Mouse (Mus musculus): ENCODE results near the gene 2410004B18Rik.
A peak's percentile ranks its signal among the peaks of the same experiment; 100 is the strongest.
"Not testable (repeated sequence)": the region's sequence is repeated elsewhere in the genome, so short reads cannot be mapped to it uniquely, and the experiment has no call there.

The 2410004B18Rik gene

DNA sequence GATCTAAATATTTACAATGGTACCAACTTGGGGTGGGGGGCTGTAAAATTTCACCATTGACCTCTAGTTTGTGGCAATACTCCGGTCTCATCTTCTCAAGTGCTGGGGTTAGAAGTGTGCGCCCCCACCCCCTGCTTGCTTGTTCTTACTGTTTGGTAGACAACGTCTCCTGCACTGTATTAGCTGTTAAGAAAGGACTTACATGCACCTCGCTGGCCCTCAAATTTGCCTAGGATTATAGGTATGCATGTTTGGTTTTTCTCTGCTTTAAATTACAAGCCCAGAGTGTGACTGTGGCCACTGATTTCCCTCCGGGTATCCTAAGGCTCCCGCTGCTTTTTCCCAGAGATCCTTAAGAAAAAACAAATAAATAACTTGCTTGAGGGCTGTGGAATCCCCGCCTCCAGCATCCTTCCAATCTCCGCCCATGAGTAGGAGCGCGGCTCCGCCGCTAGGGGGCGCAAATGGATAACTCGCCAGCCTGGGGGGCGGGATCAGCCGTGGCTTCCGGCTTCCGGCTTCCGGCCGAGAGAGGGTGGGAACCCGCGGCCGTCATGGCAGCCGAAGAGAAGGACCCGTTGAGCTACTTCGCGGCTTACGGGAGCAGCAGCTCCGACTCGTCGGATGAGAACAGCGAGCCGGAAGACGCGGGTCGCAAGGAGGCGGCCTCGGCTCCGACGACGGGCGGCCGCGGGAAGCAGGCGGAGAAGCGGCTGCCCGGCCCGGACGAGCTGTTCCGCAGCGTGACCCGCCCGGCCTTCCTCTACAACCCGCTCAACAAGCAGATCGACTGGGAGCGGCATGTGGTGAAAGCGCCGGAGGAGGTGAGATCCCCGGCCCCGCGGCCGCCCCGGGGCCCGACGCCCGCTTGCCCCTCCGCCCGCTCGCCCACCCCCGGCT lies at the start of gene 2410004B18Rik:
Gene 2410004B18Rik (plus strand): TSS at position 510 of the 900 bp plus-strand sequence.
- peak; percentile 85 to 91 for DNase-seq (ENCODE audit: low spot score in 2 of 2)

DNA sequence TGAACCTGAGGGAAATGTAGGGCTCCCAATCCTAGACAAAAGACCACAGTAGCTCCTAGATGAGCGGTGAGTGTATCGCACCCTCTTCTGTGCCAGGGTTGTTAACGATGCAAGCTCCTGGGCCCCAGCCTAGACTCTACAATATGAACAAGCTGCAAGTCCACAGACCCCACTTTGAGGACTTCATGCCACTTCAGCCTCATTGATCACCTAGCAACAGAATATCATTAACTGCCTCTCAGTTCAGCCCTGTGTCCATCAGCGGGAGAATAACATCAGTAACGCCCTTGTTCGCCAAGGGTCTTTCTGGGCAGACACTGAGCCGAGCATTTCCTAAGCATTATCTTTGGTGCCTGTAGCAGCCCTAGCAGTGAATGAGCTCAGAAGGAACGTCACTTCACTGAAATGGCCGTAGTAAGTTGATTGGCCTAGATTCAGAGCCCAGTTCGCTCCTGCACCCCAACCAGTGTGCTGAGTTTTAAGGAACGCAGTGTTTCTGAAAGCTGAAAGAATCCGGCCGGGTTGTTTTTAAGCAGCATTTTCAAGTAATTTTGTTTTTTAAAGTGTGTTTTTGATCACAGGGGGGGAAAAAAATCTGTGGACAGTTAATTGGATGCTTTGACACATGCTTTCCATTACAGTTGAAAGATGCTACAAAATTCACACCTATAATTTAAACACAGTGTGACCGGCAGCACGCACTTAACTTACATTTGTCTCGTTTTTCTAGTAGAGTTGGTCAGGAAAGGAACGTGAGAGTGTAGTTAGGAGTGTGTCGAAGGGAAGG lies 47.3 kb upstream of the 2410004B18Rik start:
- no peak for DNase-seq (ENCODE audit: low spot score in 2 of 2)

DNA sequence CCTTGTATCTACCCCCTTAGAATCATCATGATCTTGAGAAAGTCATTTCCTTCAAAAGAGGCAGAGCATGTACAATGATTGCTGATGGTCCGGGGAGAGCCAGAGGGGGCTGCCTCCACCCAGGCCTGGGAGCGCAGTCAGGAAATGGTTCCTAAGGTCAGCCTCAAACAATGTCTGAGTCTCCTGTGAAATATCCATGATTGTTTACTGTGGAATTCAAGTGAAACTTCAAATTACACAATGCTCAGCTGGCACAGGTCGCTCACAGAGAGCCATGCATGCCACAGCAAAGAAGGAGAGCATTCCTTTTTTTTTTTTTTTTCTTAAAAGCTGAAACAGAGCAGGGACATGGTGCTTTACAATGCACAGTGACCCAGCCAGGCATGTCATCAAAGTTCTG lies 45.4 kb upstream of the 2410004B18Rik start:
- DNase-seq (ENCODE audit: low spot score in 2 of 2): no peak

DNA sequence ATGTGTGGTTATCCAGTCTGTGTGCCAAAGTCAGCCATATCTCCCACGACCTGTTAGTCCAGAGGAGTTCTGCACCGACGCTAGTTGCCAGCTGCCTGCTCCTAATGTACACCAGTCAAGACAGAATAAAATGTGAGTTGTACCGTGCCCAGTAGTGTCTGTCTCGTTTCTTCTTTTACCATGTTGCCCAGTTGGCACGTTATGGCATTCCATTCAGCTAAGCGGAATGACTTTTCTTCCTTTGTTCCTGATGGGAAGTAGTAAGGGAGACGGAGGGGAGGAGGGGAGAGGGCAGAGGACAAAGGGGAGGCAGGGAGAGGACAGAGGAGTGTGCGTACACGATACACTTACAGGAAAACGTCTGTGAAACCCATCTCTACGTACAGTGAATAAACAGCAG lies 43.7 kb upstream of the 2410004B18Rik start:
- no peak for DNase-seq (ENCODE audit: low spot score in 2 of 2)

DNA sequence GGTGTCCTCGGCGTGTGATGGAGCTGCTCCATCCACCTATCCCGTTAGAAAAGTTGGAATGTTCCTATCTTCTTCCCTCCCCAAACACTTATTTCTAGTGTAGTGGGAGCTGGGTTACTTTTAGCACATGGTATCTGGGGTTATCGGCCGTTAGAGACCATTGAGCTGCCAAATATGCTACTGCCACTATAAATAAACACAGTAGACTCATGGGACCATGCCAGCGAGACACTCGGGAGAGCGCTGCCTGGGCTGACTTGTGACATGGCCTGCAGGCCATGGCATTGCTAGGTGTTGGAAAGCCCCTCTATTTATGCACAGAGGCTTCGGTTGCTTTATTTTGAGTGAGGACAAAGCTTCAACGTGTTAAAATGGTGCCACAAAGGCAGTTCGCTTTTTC lies 40.1 kb upstream of the 2410004B18Rik start:
- no peak for DNase-seq (ENCODE audit: low spot score in 2 of 2)

DNA sequence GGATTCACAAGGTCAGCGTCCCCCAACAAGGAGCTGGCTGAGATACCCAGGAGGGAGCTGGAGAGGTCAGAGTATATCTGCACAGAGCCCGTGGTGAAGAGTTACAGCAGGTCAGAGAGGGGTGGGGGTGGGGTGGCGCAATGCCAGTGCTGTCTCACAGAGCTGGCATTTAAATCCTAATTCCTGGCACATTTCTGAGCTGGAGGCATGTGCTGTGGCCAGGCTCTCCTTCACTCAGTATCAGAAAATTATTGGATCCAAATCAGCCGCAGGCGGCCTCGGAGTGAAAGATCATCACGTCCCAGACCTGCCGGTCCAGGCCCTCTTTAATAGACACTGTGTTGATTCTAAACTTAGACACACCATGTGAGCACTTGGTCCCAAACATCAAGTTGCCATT lies 38.0 kb upstream of the 2410004B18Rik start:
- DNase-seq (ENCODE audit: low spot score in 2 of 2): no peak

DNA sequence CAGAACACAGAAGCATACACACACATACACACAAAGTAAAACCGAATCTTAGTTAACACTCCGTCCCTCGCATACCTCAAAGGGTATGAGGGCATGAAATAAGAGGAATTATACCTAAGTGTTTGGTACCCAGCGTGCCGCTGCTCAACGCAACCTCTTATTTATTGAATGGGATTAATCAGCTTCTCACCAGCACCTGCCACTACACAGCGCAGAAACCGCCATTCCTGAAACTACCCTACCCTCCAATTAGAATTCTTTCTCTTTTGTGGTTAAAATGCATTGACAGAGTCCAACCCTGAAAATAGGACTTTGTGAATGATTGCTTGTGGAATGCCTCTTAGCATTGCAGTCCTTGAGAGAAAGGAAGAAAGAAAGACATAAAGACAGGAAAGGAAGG lies 34.3 kb upstream of the 2410004B18Rik start:
- DNase-seq (ENCODE audit: low spot score in 2 of 2): no peak

DNA sequence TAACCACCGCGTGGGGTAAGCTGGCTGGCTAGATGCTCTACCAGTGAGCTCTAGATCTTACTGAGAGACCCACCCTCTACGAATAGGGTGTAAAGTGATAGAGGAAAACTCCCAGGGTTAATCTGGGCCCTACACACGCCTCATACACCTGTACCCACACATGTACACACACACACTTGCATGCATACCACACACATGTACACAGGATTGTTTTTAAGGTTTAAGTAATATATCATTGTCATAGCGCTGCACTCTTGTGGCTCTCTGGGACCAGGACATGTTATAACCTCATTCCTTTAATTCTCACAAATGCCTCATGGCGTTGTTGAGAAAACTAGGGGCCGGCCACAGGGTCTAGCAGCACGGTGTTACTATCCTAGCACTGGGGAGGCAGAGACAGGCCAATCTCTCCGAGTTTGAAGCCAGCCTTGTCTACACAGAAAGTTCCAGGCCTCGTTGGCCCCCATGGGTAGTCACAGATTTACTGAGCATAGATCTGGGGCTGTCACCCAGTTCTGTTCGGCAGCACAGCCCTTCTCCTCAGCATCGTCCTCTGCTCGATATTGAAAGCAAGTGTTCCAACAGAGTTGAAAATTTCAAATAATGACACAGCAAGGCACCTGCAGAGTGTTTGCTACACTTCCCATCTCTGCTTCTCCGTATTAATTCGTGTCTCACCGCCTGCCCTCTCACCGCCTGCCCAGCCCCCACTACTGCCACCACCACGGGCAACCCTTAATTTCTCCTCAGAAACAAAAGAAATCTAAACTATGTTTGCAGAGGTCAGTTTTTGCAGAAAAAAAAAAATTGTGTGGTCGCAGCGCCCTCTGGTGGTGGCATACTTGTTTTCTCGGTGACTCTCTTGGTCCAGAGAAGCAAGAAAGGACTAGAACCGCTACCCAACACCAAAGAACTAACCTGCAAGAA lies 32.7 kb upstream of the 2410004B18Rik start:
- peak in 1 of 2 experiments; percentile 30 for DNase-seq (ENCODE audit: low spot score in 2 of 2)

DNA sequence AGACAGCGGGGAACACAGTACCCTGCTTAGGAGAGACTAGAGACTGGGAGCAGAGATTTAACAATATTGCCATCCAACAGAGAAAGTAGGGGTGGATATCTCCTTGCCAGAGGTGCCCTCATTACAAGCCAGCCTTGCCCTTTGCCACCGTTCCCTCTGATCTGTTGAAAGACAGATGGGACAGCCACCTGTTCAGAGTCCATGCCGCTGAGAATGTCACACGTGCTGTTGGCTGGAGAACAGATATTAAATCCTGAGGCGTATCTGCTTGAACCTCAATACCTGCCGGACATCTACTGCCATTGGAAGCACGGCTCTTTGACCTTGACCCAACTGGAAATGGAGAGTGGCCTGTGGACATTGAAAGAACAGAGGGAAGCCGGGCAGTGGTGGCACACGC lies 31.2 kb upstream of the 2410004B18Rik start:
- no peak for DNase-seq (ENCODE audit: low spot score in 2 of 2)

DNA sequence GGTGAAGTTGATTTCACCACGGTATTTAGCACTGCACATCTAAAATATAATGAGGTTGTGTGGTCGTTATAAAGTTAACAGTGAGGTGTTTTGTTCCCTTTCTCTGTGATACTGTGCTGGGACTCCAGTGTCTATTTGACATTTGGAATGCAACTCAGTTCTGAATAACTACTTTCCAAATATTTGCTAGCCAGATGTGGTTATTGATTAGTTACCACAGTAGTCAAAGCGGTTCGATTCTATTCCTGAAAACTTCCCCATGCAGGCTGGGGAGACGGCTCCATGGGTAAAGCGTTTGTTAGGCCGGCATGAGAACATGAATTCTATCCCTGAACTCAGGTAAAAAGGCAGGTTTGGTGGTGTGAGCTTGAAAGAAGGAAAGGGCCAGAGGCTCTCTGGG lies 25.3 kb upstream of the 2410004B18Rik start:
- DNase-seq (ENCODE audit: low spot score in 2 of 2): no peak

DNA sequence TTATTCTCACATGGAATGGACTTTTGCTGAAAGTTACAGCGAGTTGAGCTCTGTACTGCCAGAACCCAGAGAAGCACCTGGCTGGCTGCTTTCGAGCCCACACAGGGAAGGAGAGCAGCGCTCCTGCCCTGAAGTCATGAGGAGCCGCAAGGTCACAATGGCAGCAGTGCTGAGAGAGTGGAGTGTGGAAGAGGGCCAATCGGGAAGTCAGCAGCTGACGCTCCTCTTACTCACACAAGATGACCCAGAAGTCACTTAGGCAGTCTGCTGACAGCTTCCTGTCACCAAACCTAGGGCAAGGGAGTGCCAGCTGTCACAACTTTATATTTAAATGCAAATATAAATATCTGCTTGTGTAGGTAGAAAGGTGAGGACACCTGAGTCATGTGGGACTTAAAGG lies 24.6 kb upstream of the 2410004B18Rik start:
- DNase-seq (ENCODE audit: low spot score in 2 of 2): no peak

DNA sequence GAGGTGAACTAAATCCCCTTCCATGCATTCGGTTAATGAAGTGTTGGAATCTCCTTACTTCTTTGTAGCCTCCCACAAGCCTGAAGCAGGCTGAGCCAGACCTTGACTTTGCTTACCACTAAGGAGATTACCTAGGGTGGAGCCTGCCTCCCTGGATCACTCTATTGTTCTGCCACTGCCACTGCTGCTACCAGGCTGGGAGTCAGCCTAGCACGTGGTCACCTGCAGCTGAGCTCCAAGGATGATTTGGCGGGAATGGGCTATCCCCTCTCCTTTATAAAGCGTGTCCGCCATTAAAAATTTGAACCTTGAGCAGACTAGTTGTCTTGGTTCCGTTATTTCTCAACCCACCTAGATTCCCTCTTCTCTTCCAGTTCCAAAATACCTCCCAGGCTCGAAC lies 23.9 kb upstream of the 2410004B18Rik start:
- DNase-seq (ENCODE audit: low spot score in 2 of 2): not testable (repeated sequence)

DNA sequence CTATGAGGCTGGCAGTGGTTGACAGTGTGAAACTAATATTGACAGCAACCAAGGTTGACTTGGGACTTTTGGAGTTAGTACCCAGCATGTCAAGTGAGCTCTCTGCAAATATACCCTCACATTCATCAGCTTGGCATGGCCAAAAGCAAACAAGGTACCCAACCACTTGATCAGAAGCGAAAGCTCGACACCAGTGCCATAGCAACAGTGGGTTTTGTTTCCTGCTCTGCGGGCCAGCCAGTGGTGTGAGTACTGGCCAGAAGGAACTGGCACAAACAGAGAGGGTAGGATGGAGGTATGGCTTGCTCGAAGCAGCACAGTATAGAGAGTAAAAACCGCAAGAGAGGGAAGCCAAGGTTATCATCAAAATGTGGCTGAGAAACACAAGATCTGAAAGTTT lies 21.4 kb upstream of the 2410004B18Rik start:
- no peak for DNase-seq (ENCODE audit: low spot score in 2 of 2)

DNA sequence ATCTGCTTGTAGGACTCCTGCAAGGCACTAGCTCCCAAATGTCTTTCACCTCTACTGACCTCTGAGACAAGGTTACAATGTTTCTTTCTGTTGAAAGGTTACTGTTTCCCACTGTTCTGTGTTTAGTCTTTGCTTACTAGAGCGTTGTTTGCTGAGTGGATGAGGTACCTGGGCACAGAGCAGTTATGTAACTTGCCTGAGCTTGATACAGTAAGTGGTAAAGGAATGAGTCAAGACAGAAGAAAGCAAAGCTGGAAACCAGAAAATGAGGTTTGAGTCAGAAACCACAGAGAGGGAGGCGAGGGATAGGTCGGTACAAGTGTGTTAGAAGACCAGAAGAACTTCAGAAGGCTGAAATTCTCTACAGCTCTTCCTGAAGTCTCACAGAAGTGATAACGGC lies 21.0 kb upstream of the 2410004B18Rik start:
- no peak for DNase-seq (ENCODE audit: low spot score in 2 of 2)

DNA sequence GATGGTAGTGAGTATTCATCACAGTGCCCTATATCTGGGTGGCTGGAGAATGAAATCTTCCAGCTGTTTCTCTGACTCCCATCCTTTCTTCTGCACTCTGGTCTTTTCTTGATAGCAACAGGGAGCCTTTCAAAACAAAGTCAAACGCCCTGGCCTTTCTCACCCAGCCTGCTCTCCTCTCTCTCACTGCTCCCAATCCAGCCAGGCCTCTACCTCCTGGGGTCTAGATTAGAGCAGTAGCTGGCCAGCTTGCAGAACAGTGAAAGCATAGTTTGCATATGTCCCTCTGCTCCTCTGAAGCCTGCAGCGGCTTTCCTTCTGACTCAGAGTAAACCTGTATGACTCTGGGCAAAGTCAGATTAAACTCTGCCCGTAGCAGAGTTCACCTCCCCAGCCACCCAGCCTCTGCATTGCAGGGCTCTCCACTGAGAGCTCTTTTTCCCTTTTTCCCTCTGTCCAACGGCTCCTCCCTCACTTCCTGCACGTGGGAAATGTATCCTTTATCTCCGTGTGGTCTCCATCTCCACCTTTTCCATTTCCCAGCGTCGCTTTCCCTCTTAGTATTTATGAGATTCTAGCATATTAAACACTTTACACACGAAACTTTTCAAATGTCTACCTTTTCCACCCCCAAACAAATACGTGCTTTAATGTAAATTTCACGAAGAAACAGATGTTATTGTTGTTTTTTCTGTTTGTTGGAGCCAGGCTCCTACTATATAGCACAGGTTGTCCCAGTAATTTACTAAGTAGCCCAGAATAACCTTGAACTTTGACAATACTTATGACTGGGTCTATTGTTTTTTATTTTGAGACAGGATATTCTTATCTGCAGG lies 15.6 kb upstream of the 2410004B18Rik start, which contains the start of gene Bcl10:
Gene Bcl10 (plus strand): TSS at position 786 of the 836 bp plus-strand sequence.
- no peak for DNase-seq (ENCODE audit: low spot score in 2 of 2)

DNA sequence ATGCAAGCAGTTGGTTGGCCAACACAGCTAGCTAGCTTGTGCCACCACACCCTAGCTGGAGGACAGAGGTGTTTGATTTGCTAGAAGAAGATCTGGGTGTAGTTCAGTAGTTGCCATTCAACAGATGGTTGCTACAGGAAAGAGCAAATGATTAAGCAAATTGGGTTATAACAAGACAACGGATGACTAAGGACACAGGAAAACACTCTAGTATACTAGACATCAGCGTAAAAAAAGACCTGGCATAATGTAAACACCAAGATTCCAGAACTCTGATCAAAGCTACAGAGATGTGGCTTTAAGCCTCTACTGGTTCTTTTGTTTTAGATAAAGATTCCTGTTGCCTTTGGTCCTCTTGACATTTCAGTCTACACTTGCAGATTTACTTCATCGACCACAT lies 14.8 kb upstream of the 2410004B18Rik start:
- DNase-seq (ENCODE audit: low spot score in 2 of 2): no peak

DNA sequence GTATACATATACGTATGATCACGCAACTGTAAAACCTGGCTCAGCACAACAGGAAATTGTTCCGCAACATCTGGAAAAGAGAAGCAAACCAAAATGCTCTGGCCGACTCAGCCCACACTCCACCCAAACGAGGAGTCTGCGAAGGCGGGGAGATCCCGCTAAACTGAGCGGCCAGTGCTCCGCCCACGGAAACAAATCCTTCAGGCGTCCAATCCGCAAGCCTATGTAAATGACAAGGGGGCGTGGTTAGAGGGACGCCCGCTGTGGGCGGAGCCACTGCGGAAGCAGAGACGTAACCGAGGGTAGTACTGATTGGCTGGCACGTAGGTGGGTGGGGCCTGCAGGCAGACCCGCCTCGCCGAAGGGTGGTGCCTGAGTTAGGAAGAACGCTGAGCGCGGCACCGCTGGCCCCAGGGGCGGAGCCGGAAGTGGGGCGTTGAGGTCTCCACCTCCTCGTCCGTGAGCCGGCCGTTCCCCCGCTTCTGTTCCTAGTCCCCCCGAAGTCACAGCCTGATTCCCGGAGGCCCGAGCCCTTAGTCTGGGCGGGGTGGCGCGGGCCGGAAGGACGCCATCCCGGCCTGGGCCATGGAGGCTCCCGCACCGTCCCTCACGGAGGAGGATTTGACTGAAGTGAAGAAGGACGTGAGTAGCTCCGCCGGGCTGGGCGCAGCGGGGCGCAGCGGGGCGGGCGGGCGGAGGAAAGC lies 13.8 kb upstream of the 2410004B18Rik start:
- peak; percentile 96 to 97 for DNase-seq (ENCODE audit: low spot score in 2 of 2)

DNA sequence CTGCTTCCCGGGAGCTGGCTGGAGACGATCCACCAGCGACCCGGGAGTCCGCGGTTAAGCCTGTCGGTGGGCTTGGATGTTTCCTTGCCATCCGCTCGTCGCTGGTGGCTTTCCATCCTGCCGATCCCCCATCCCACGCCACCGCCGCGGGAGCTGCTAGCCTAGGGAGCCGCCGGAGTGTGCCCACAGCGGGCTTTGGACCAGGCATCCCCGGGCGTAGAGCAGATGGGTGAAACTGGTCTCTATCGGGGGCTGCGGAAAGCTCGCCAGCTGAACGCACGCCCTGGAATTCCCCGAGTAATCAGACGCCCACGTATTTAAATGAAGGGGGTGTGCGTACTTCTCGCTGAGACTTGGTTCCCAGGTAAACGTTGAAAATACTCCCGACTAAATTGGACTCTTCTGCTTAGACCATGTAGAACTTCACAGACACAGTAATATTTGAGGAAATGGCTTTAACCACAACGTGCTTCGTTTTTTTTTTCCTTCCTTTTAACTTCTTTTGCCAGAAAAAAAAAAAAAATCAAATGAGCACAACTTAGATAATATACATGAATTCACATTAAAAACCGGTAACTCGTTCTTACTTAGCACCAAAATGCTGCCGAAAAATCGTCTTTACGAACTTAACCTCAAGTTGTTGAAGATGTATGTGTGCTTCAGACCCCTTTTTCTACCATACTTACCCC lies 13.0 kb upstream of the 2410004B18Rik start:
- DNase-seq (ENCODE audit: low spot score in 2 of 2): peak; percentile 42 to 49

DNA sequence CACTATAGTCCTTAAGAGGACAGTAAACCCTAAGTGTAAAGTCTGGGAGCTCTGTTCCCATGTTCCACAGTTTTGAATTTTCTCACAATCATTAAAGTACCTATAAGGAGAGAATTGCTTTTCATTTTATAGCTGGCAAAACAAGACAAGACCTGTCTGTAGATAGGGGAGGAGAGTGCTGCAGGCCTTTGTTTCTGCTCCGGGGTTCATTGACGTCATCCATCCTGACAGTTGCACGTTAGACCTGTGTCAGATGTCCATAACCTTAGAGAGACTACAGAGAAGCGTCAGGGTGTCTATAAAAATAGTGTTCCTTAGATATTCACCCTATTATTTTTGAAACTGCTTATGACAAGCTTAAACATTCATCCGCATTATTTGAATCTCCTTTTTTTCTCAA lies 12.3 kb upstream of the 2410004B18Rik start:
- DNase-seq (ENCODE audit: low spot score in 2 of 2): no peak

Measured in spleen, postnatal 14 days (tissue).